Mouse (Mus musculus) C2C12 (cell line): Measurements from ENCODE around the gene Exosc5. TPM values are rescaled to one million over a fixed set of nuclear protein-coding genes. Genes with fewer than 3 reads are reported as not detected.
A peak's percentile ranks its signal among the peaks of the same experiment; 100 is the strongest.

Source experiments
- H3K27me3 ChIP-seq: one replicate; pipeline ENCODE4 v1.6.1; 2011; ENCODE audit not compliant: control insufficient read depth, insufficient read depth, insufficient read length
- H3K36me3 ChIP-seq: one replicate; pipeline ENCODE4 v1.6.1; 2011; ENCODE audit not compliant: control insufficient read depth, insufficient read depth
- H3K4me3 ChIP-seq: one replicate; pipeline ENCODE4 v1.5.1; 2011; ENCODE audit warnings: mild to moderate bottlenecking, control low read depth; ENCODE audit not compliant: poor library complexity, insufficient read depth, severe bottlenecking
- H3K79me2 ChIP-seq: one replicate; pipeline ENCODE4 v1.6.1; 2011; ENCODE audit not compliant: control insufficient read depth, insufficient read depth
- H3K79me3 ChIP-seq: one replicate; pipeline ENCODE4 v1.6.1; 2011; ENCODE audit warnings: low read depth, control low read depth
- H3ac ChIP-seq: one replicate; pipeline ENCODE3; 2011; ENCODE audit warnings: low read depth; ENCODE audit not compliant: control insufficient read depth, insufficient read length
- CEBPB ChIP-seq: IDR thresholded peaks from one replicate; pipeline ENCODE4 v1.6.1; 2011; ENCODE audit warnings: low read depth, mild to moderate bottlenecking, control low read depth, moderate library complexity
- CTCF ChIP-seq: IDR thresholded peaks from one replicate; pipeline ENCODE4 v1.5.1; 2011; ENCODE audit not compliant: control insufficient read depth, insufficient read depth, insufficient read length
- FOSL1 ChIP-seq: IDR thresholded peaks from one replicate; pipeline ENCODE4 v1.8.0; 2011; ENCODE audit warnings: mild to moderate bottlenecking, low read length; ENCODE audit not compliant: poor library complexity, insufficient read depth, severe bottlenecking
- MAX ChIP-seq: IDR thresholded peaks from one replicate; pipeline ENCODE4 v1.6.1; 2011; ENCODE audit warnings: mild to moderate bottlenecking, control low read depth
- MYOD1 ChIP-seq: IDR thresholded peaks from one replicate; pipeline ENCODE4 v1.6.1; 2011; ENCODE audit warnings: low read depth; ENCODE audit not compliant: control insufficient read depth, insufficient read length
- MYOG ChIP-seq: IDR thresholded peaks from one replicate; pipeline ENCODE4 v1.6.1; 2011; ENCODE audit not compliant: control insufficient read depth, insufficient read length; ENCODE audit errors: extremely low read depth
- USF1 ChIP-seq: IDR thresholded peaks from one replicate; pipeline ENCODE4 v1.6.1; 2011; ENCODE audit warnings: low read depth, mild to moderate bottlenecking, control low read depth, moderate library complexity
- polyA plus RNA-seq: library from polyadenylated mRNA; unstranded; fragments of >200 nt; fragmentation: generic; extraction: Trizol; gene quantifications from one replicate; pipeline ENCODE4 v1.2.1, GENCODE M21; 2012; ENCODE audit warnings: missing spikeins

Exosc5 gene
- polyA plus RNA-seq, 1 experiment: 53.2 TPM

DNA sequence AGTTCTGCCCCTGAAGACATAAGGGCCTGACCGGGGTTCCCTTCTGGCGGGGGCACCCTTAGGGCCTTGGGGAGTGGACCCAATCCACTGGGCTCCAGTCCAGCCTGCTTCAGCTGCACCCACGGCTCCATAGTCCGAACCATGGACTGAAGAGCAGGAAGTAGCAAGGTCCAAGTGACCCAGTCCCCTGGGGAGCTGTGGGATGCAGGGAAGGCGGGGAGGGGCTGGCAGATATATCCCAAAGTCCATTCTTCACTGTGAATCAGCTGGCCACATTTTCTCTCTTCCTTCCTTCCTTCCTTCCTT, 43.3 kb upstream of the Exosc5 start, which contains the start of gene Erich4:
TSS of gene Erich4 (minus strand) at position 187 of the 306 bp plus-strand sequence.
- Histone ChIP-seq H3K4me3 (no peak within 1 kb of the TSS), H3ac (no peak within 1 kb of the TSS), H3K27me3 (peaks cover 18% of the 10 kb centered on the region), H3K36me3 (no peaks in the 10 kb centered on the region), H3K79me2 (no peaks in the 10 kb centered on the region), H3K79me3 (no peaks in the 10 kb centered on the region)
- no peak for TF ChIP-seq USF1
- no peak for TF ChIP-seq MAX
- no peak for TF ChIP-seq CEBPB
- no peak for TF ChIP-seq MYOG
- no peak for TF ChIP-seq MYOD1
- TF ChIP-seq CTCF: no peak
- TF ChIP-seq FOSL1: no peak

DNA sequence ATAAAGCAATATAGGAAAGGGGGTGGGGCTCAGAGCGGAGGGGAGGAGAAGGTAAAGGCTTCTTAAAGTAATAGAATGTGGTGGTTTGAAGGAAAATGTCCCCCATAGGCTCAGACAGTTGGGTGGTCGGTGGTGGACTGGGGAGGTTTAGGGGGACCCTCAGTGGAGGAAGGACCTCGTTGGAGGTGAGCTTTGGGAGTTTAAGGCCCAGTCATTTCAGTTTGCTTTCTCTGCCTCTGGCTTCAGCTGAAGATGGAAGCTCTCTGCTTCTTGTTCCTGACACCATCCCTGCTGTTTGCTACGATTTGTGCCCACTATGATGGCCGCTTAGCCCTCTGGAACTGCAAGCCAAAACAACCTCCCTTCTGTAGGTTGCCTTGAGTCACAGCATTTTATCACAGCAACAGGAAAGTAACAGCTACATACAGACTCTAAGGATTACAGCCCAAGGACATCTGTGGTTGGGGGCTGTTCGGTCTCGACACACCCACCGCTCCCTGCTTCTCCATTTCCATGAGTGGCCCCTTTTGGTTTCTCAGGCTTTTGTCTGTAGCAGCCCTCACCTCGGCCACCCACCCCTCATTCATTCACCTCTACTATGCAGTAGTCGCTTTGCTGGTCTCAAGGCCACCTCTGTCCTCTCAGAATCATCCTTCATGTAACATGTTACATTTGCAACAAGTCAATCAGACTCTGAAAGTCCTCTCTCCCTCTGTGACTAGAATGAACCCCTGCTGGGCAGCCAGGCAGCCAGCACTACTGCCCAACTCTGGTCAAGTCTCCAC, 41.4 kb upstream of the Exosc5 start:
- no peaks in the 10 kb centered on the region for H3K79me3 ChIP-seq
- H3K27me3 ChIP-seq: peaks cover 13% of the 10 kb centered on the region
- TF ChIP-seq FOSL1: no peak
- TF ChIP-seq CEBPB: no peak
- no peak for TF ChIP-seq MYOD1
- no peak for TF ChIP-seq MYOG
- TF ChIP-seq USF1: no peak
- no peak for TF ChIP-seq CTCF
- no peak for TF ChIP-seq MAX
- H3K4me3 ChIP-seq: no peak overlapping the region
- no peak overlapping the region for H3ac ChIP-seq
- no peaks in the 10 kb centered on the region for H3K36me3 ChIP-seq
- no peaks in the 10 kb centered on the region for H3K79me2 ChIP-seq

DNA sequence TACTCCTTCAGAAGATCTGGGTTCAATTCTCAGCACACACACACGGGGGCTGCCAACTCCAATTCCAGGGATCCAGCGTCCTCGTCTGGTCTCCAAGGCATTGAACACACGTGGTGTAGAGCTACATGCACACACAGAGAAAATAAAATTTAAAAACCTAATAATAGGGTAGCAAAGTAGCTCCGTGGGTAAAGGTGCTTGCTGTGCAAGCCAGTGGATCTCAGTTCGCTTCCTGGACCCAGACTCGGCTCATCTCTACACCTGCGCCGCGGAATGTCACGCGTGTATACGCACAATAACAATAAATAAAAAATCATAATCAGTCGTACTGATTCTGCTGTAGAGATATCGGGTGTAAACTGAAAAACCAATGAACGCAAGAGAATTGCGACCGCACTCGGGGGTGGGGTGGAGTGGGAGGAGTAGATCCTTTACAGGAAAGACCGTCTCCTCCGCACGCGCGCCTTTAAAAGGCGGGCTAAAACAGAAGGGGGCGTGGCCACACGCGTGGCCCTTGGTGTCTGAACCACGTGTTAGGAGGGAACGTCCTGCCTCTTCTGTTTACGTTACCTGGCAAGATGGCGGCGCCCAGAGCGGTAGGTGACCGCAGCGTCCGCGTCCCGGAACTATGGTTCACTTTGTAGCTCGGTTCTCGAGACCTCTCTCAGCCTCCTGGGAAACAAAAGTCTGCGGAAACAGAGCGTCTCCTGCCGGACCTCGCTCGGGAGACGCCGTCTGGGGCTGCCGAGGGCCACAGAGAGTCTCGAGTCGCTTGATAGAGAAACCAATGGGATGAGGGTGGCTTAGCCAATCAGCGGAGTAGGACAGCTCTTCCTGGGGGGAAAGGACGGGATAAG, 39.9 kb upstream of the Exosc5 start, which contains the start of gene Dmac2:
TSS of gene Dmac2 (plus strand) at position 550 of the 857 bp plus-strand sequence.
- Histone ChIP-seq H3K4me3 (peak within 1 kb of the TSS; percentile 45), H3K79me3 (no peaks in the 10 kb centered on the region)

DNA sequence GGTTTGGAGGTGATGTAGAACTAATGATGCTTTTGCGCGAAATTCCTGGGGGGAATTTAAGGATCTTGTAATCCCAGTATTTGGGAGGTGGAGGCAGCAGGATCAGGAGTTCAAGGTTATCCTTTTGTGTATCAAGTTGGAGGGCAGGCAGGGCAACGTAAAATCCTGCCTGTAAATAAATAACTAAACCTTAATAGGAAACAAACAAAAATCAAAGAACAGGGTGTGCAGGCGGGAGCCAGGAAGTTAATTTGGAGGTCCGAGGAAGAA, 39.3 kb upstream of the Exosc5 start:
- peak overlapping the region; percentile 64 for H3ac ChIP-seq
- TF ChIP-seq MAX (no peak), CEBPB (no peak), MYOD1 (no peak), FOSL1 (no peak), USF1 (no peak), CTCF (no peak)
- H3K4me3 ChIP-seq: peak overlapping the region; percentile 45
- no peaks in the 10 kb centered on the region for H3K36me3 ChIP-seq
- no peaks in the 10 kb centered on the region for H3K79me3 ChIP-seq
- peaks cover 12% of the 10 kb centered on the region for H3K27me3 ChIP-seq
- H3K79me2 ChIP-seq: no peaks in the 10 kb centered on the region

More for the DNA sequence above, 39.9 kb upstream of the Exosc5 start, which contains the start of gene Dmac2:
- no peaks in the 10 kb centered on the region for H3K36me3 ChIP-seq
- peak within 1 kb of the TSS; percentile 64 for H3ac ChIP-seq
- TF ChIP-seq MYOD1 (no peak), USF1 (peak; percentile 60), CEBPB (no peak), FOSL1 (no peak), MAX (peak; percentile 94), CTCF (no peak), MYOG (no peak)
- H3K79me2 ChIP-seq: no peaks in the 10 kb centered on the region
- H3K27me3 ChIP-seq: peaks cover 13% of the 10 kb centered on the region

DNA sequence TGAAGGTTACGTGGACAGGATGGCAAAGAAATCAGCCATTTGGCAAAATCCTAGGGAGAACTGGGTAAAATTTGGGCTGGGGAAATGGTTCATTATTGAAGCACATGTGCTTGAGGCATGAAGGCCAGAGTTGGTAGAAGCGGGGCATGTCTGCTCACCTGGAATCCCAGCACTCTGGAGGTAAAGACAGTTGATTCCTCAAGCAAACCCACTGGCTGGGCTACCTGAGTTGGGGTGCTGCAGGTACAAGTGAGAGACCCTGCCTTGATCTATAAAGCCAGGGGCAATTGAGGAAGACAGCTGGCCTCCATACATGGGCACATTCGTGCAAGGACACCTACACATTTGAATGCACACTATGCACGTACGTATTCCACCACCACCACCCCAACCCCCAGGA, 38.9 kb upstream of the Exosc5 start:
- no peak for TF ChIP-seq CTCF
- TF ChIP-seq MYOD1: no peak
- TF ChIP-seq FOSL1: no peak
- no peak for TF ChIP-seq MAX
- no peak for TF ChIP-seq USF1
- no peak for TF ChIP-seq CEBPB
- no peak for TF ChIP-seq MYOG
- H3K79me3 ChIP-seq: no peaks in the 10 kb centered on the region
- H3K79me2 ChIP-seq: no peaks in the 10 kb centered on the region
- H3K4me3 ChIP-seq: no peak overlapping the region
- H3ac ChIP-seq: no peak overlapping the region
- H3K36me3 ChIP-seq: no peaks in the 10 kb centered on the region
- H3K27me3 ChIP-seq: peaks cover 9% of the 10 kb centered on the region

DNA sequence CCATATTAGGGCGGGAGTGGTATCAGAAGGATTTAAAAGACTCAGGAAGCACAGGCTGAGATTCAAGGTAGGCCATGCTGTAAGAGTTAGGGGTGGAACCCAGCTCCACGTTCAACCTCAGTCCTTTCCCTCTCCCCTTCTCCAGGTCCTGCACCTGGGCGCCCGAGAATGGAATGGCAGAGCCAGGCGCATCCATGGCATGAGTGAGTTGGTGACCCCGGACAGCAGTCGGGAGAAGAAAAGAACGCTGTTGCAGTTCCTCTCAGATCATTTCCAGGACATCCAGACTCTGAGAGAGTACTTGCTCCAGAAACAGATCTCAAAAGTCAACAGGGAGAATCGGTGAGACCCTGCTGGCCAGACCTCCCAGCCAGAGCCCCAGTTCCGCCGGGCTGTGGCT, 38.2 kb upstream of the Exosc5 start:
- H3K4me3 ChIP-seq: no peak overlapping the region
- no peak for TF ChIP-seq CEBPB
- no peak for TF ChIP-seq MYOG
- TF ChIP-seq USF1: no peak
- no peak for TF ChIP-seq MAX
- no peak for TF ChIP-seq FOSL1
- TF ChIP-seq MYOD1: no peak
- no peak for TF ChIP-seq CTCF
- H3ac ChIP-seq: no peak overlapping the region
- H3K79me3 ChIP-seq: no peaks in the 10 kb centered on the region
- H3K79me2 ChIP-seq: no peaks in the 10 kb centered on the region
- peaks cover 4% of the 10 kb centered on the region for H3K27me3 ChIP-seq
- H3K36me3 ChIP-seq: no peaks in the 10 kb centered on the region
